8 mouse cellular contexts compared by ENCODE assay signal in genomic region chr7:81343316-81343715, GRCm38 (mm10). TPM values are rescaled to one million over a fixed set of nuclear protein-coding genes. Genes with fewer than 3 reads are reported as not detected.
DNase-seq lines count a peak whose midpoint lies in the region; ATAC-seq lines count a peak whose summit lies in the region.

No protein-coding gene starts in this region.

- peak overlapping the region; percentile 100 for H3K9ac ChIP-seq in heart, embryonic 12.5 days
- H3K9ac ChIP-seq in intestine, embryonic 14.5 days (ENCODE audit: low read length): peak overlapping the region; percentile 97
- peak overlapping the region; percentile 99 for H3K9ac ChIP-seq in midbrain, embryonic 13.5 days (replicated peaks)

- H3K4me3 ChIP-seq in heart, embryonic 12.5 days: peak overlapping the region; percentile 98
- peak overlapping the region; percentile 87 for H3K4me3 ChIP-seq in intestine, embryonic 14.5 days (ENCODE audit: low read depth, low read length)
- H3K4me3 ChIP-seq in midbrain, embryonic 13.5 days (replicated peaks): peak overlapping the region; percentile 94

- H3K27ac ChIP-seq in heart, embryonic 12.5 days (ENCODE audit: poor library complexity, severe bottlenecking): no peak overlapping the region
- no peak overlapping the region for H3K27ac ChIP-seq in intestine, embryonic 14.5 days (ENCODE audit: low read depth)
- no peak overlapping the region for H3K27ac ChIP-seq in midbrain, embryonic 13.5 days

- H3K9me3 ChIP-seq in heart, embryonic 12.5 days (replicated peaks): no peaks in the 10 kb centered on the region
- no peaks in the 10 kb centered on the region for H3K9me3 ChIP-seq in intestine, embryonic 14.5 days (ENCODE audit: control insufficient read depth, low read length)
- no peaks in the 10 kb centered on the region for H3K9me3 ChIP-seq in midbrain, embryonic 13.5 days

- H3K36me3 ChIP-seq in heart, embryonic 12.5 days: peaks cover 55% of the 10 kb centered on the region
- peaks cover 51% of the 10 kb centered on the region for H3K36me3 ChIP-seq in intestine, embryonic 14.5 days (ENCODE audit: control insufficient read depth, insufficient read depth, low read length)
- peaks cover 51% of the 10 kb centered on the region for H3K36me3 ChIP-seq in midbrain, embryonic 13.5 days

- no peak for DNase-seq in heart, postnatal 4 days
- DNase-seq in adipocyte (ENCODE audit: low spot score): peak; percentile 23
- DNase-seq in intestine, embryonic 14.5 days (ENCODE audit: low spot score): no peak
- no peak for DNase-seq in urinary bladder, postnatal 10 days (ENCODE audit: low spot score)
- DNase-seq in spleen, postnatal 36 days (ENCODE audit: low spot score in 2 of 2): no peak
- DNase-seq in left cerebral cortex, adult 8-10 months (ENCODE audit: low spot score in 2 of 2): no peak

- peaks cover 27% of the 10 kb centered on the region for H3K4me1 ChIP-seq in heart, embryonic 12.5 days (replicated peaks)
- H3K4me1 ChIP-seq in intestine, embryonic 14.5 days (replicated peaks; ENCODE audit: control insufficient read depth, insufficient read depth, low read length): peaks cover 19% of the 10 kb centered on the region
- peaks cover 28% of the 10 kb centered on the region for H3K4me1 ChIP-seq in midbrain, embryonic 13.5 days (replicated peaks)

- WGBS in heart, embryonic 12.5 days: 19% methylated on average over 8 of the region's 8 CpGs
- 33% methylated on average over 8 of the region's 8 CpGs for WGBS in intestine, embryonic 14.5 days
- WGBS in midbrain, embryonic 13.5 days: 45% methylated on average over 8 of the region's 8 CpGs

- ATAC-seq in heart, embryonic 12.5 days (ENCODE audit: insufficient number of reproducible peaks, low FRiP score): no peak
- no peak for ATAC-seq in intestine, embryonic 14.5 days (replicated peaks; ENCODE audit: low FRiP score, low TSS enrichment, low read depth)
- no peak for ATAC-seq in midbrain, embryonic 13.5 days

- H3K27me3 ChIP-seq in heart, embryonic 12.5 days (replicated peaks): peaks cover 8% of the 10 kb centered on the region
- H3K27me3 ChIP-seq in intestine, embryonic 14.5 days (replicated peaks; ENCODE audit: control insufficient read depth, insufficient read depth, low read length): no peaks in the 10 kb centered on the region
- peaks cover 5% of the 10 kb centered on the region; the same call in 1 of the 2 replicates for H3K27me3 ChIP-seq in midbrain, embryonic 13.5 days

- peak overlapping the region; percentile 83 for H3K4me2 ChIP-seq in heart, embryonic 12.5 days
- H3K4me2 ChIP-seq in intestine, embryonic 14.5 days (ENCODE audit: low read length): peak overlapping the region; percentile 95
- peak overlapping the region; percentile 95 for H3K4me2 ChIP-seq in midbrain, embryonic 13.5 days (replicated peaks)

RNA-seq across cellular contexts. Expression of gene Rps17, which starts 1.7 kb away (rescaled TPM):
- 862 and 873 TPM in 2 replicates for polyA plus RNA-seq in heart, embryonic 12.5 days (2016; fragmentation: Nextera tagmentation; extraction: Ambion mirVana)
- total RNA-seq in heart, postnatal 4 days (2021): 1,000 to 10,000 TPM; 1,107 to 1,128 TPM
- polyA plus RNA-seq in intestine, embryonic 14.5 days (2014; fragmentation: Nextera tagmentation; extraction: Ambion mirVana): 1,489 and 1,594 TPM in 2 replicates
- polyA plus RNA-seq in midbrain, embryonic 13.5 days (2015; fragmentation: Nextera tagmentation; extraction: Ambion mirVana): 869 and 873 TPM in 2 replicates
- 100 to 1,000 TPM; 520 to 601 (median 552) TPM for total RNA-seq in left cerebral cortex, adult 8-10 months (2022)
